In genomic region chr4:155970286-155970685, GRCm38 (mm10) we compare ENCODE assay signal across 31 mouse cellular contexts. TPM values are rescaled to one million over a fixed set of nuclear protein-coding genes. Genes with fewer than 3 reads are reported as not detected.
A peak's percentile ranks its signal among the peaks of the same experiment; 100 is the strongest.
DNase-seq lines count a peak whose midpoint lies in the region; ATAC-seq and TF ChIP-seq lines count a peak whose summit lies in the region.
"Had no signal": no experiment of that assay in that cellular context is flagged by ENCODE, and none has a peak within 500 bp of the region (broad histone marks: within the 10 kb centered on the region; RNA-seq: fewer than 3 reads in every experiment).

No protein-coding gene starts in this region.

- H3K4me2 ChIP-seq in kidney, embryonic 14.5 days (replicated peaks; ENCODE audit: low read depth, low read length): no peak overlapping the region
- H3K4me2 ChIP-seq in liver, embryonic 15.5 days: no peak overlapping the region
- H3K4me2 ChIP-seq in liver, postnatal 0 days (ENCODE audit: low read depth, low read length): no peak overlapping the region
- H3K4me2 ChIP-seq: heart, embryonic 11.5 days; hindbrain, embryonic 12.5 days; neural tube, embryonic 12.5 days; stomach, embryonic 15.5 days had no signal

- 73% methylated on average over 5 of the region's 5 CpGs for WGBS in kidney, embryonic 14.5 days
- 68% methylated on average over 5 of the region's 5 CpGs for WGBS in liver, embryonic 15.5 days (ENCODE audit: insufficient replicate concordance)
- 74% methylated on average over 5 of the region's 5 CpGs for WGBS in liver, postnatal 0 days (ENCODE audit: insufficient replicate concordance)

- peak overlapping the region; percentile 48; the same call in 1 of the 2 replicates for H3K27ac ChIP-seq in kidney, embryonic 14.5 days (ENCODE audit: low read depth, low read length)
- H3K27ac ChIP-seq in liver, embryonic 15.5 days (replicated peaks): peak overlapping the region; percentile 35; the same call in 1 of the 2 replicates
- H3K27ac ChIP-seq in liver, postnatal 0 days (ENCODE audit: low read depth): no peak overlapping the region
- H3K27ac ChIP-seq: hindbrain, embryonic 12.5 days; layer of hippocampus, adult 2 months; left cerebral cortex, adult 2 months; macrophage; midbrain, embryonic 10.5 days; neural tube, embryonic 12.5 days; stomach, embryonic 15.5 days had no signal

- 0 out of 2 replicates have a peak overlapping the region, but pooled peaks have one; percentile 23 for H3K9ac ChIP-seq in kidney, embryonic 14.5 days (ENCODE audit: low read depth, low read length)
- no peak overlapping the region for H3K9ac ChIP-seq in liver, embryonic 15.5 days
- H3K9ac ChIP-seq in liver, postnatal 0 days (replicated peaks): no peak overlapping the region
- H3K9ac ChIP-seq: hindbrain, embryonic 12.5 days; neural tube, embryonic 12.5 days; stomach, embryonic 15.5 days had no signal

- DNase-seq in kidney, postnatal 4 days: no peak
- no peak for DNase-seq in liver
- peak; percentile 27 for DNase-seq in liver, postnatal 0 days
- no peak for DNase-seq in right cerebral cortex, postnatal 14 days
- DNase-seq: adrenal gland, adult 2 months; adrenal gland, postnatal 36 days; B cell, adult 2 months; cerebellum, adult 8-10 months; cerebellum, postnatal 36 days; gastrocnemius, postnatal 25 days; heart, adult 18-20 months; heart, postnatal 36 days; kidney, adult 18-20 months; kidney, postnatal 10 days; right cerebral cortex, postnatal 25 days; thymus, adult 18-20 months; thymus, postnatal 25 days had no signal

- no peaks in the 10 kb centered on the region for H3K9me3 ChIP-seq in kidney, embryonic 14.5 days (ENCODE audit: control insufficient read depth, low read length)
- no peaks in the 10 kb centered on the region for H3K9me3 ChIP-seq in liver, embryonic 15.5 days (replicated peaks)
- no peaks in the 10 kb centered on the region for H3K9me3 ChIP-seq in liver, postnatal 0 days (ENCODE audit: low read length)
- H3K9me3 ChIP-seq: hindbrain, embryonic 12.5 days; midbrain, embryonic 10.5 days; neural tube, embryonic 12.5 days; stomach, embryonic 15.5 days had no signal

- ATAC-seq in kidney, embryonic 14.5 days (ENCODE audit: low FRiP score, low TSS enrichment): no peak
- no peak for ATAC-seq in liver, embryonic 15.5 days (ENCODE audit: insufficient read depth)
- no peak for ATAC-seq in liver, postnatal 0 days
- ATAC-seq in megakaryocyte-erythroid progenitor cell, adult 5-6 weeks (replicated peaks; ENCODE audit: low FRiP score, low TSS enrichment, poor library complexity, severe bottlenecking): peak; percentile 60
- ATAC-seq: forebrain, embryonic 14.5 days; lung, postnatal 0 days had no signal

- H3K4me3 ChIP-seq in kidney, embryonic 14.5 days (ENCODE audit: low read length): no peak overlapping the region
- H3K4me3 ChIP-seq in liver, embryonic 15.5 days (replicated peaks): no peak overlapping the region
- H3K4me3 ChIP-seq in liver, postnatal 0 days (ENCODE audit: low read depth, low read length): no peak overlapping the region
- H3K4me3 ChIP-seq: hindbrain, embryonic 12.5 days; layer of hippocampus, adult 2 months; left cerebral cortex, adult 2 months; midbrain, embryonic 10.5 days; myocyte; neural tube, embryonic 12.5 days; stomach, embryonic 15.5 days had no signal

- peaks cover 14% of the 10 kb centered on the region for H3K36me3 ChIP-seq in kidney, embryonic 14.5 days (ENCODE audit: control insufficient read depth, insufficient read depth, low read length)
- H3K36me3 ChIP-seq in liver, embryonic 15.5 days (replicated peaks): peaks cover 20% of the 10 kb centered on the region
- H3K36me3 ChIP-seq in liver, postnatal 0 days (replicated peaks; ENCODE audit: insufficient read depth, low read length): peaks cover 10% of the 10 kb centered on the region

- no peak for TF ChIP-seq CTCF in liver, postnatal 0 days (IDR thresholded peaks at IDR 0.05; ENCODE audit: low read depth)

- H3K4me1 ChIP-seq in kidney, embryonic 14.5 days (ENCODE audit: control insufficient read depth, insufficient read depth, low read length): peaks cover 32% of the 10 kb centered on the region
- peaks cover 44% of the 10 kb centered on the region for H3K4me1 ChIP-seq in liver, embryonic 15.5 days (replicated peaks)
- H3K4me1 ChIP-seq in liver, postnatal 0 days (ENCODE audit: insufficient read depth): peaks cover 11% of the 10 kb centered on the region
- H3K4me1 ChIP-seq: hindbrain, embryonic 12.5 days; neural tube, embryonic 12.5 days; stomach, embryonic 15.5 days had no signal

- no peak for TF ChIP-seq EP300 in liver, postnatal 0 days (IDR thresholded peaks at IDR 0.05; ENCODE audit: low read depth)

- no peaks in the 10 kb centered on the region for H3K27me3 ChIP-seq in kidney, embryonic 14.5 days (ENCODE audit: control insufficient read depth, insufficient read depth, low read length)
- no peaks in the 10 kb centered on the region for H3K27me3 ChIP-seq in liver, embryonic 15.5 days
- H3K27me3 ChIP-seq in liver, postnatal 0 days (ENCODE audit: insufficient read depth, low read length): no peaks in the 10 kb centered on the region
- H3K27me3 ChIP-seq: hindbrain, embryonic 12.5 days; neural tube, embryonic 12.5 days; stomach, embryonic 15.5 days had no signal

RNA-seq across cellular contexts. Expression of gene C1qtnf12, which starts 8.2 kb away (rescaled TPM):
- polyA plus RNA-seq in kidney, embryonic 14.5 days (2014; fragmentation: Nextera tagmentation; extraction: Ambion mirVana): 129 and 142 TPM in 2 replicates
- 76.3 and 81.9 TPM in 2 replicates for polyA plus RNA-seq in liver, embryonic 15.5 days (2015; fragmentation: Nextera tagmentation; extraction: Ambion mirVana)
- polyA plus RNA-seq in liver, postnatal 0 days (2015; fragmentation: Nextera tagmentation; extraction: Ambion mirVana): 39.5 and 39.7 TPM in 2 replicates
- 923 and 965 TPM in 2 replicates for total RNA-seq in megakaryocyte-erythroid progenitor cell, adult 5-6 weeks (2014; fragmentation: Nextera tagmentation)
- total RNA-seq in megakaryocyte-erythroid progenitor cell, adult 5-6 weeks (2017): 161 and 357 TPM in 2 replicates

RNA-seq across cellular contexts. Expression of gene B3galt6, which starts 22.2 kb away (rescaled TPM):
- polyA plus RNA-seq in kidney, embryonic 14.5 days (2014; fragmentation: Nextera tagmentation; extraction: Ambion mirVana): 20.0 and 20.8 TPM in 2 replicates
- polyA plus RNA-seq in liver, embryonic 15.5 days (2015; fragmentation: Nextera tagmentation; extraction: Ambion mirVana): 4.4 and 4.6 TPM in 2 replicates
- polyA plus RNA-seq in liver, postnatal 0 days (2015; fragmentation: Nextera tagmentation; extraction: Ambion mirVana): 3.5 and 4.7 TPM in 2 replicates
- total RNA-seq in megakaryocyte-erythroid progenitor cell, adult 5-6 weeks (2014; fragmentation: Nextera tagmentation): 7.6 and 9.4 TPM in 2 replicates
- total RNA-seq in megakaryocyte-erythroid progenitor cell, adult 5-6 weeks (2017): 11.0 and 11.7 TPM in 2 replicates

RNA-seq across cellular contexts. Expression of gene Sdf4, which starts 22.4 kb away (rescaled TPM):
- polyA plus RNA-seq in kidney, embryonic 14.5 days (2014; fragmentation: Nextera tagmentation; extraction: Ambion mirVana): 131 and 165 TPM in 2 replicates
- 77.0 and 81.4 TPM in 2 replicates for polyA plus RNA-seq in liver, embryonic 15.5 days (2015; fragmentation: Nextera tagmentation; extraction: Ambion mirVana)
- polyA plus RNA-seq in liver, postnatal 0 days (2015; fragmentation: Nextera tagmentation; extraction: Ambion mirVana): 91.5 and 94.2 TPM in 2 replicates
- 48.2 and 74.4 TPM in 2 replicates for total RNA-seq in megakaryocyte-erythroid progenitor cell, adult 5-6 weeks (2014; fragmentation: Nextera tagmentation)
- total RNA-seq in megakaryocyte-erythroid progenitor cell, adult 5-6 weeks (2017): 137 and 143 TPM in 2 replicates

RNA-seq across cellular contexts. Expression of gene Ube2j2, which starts 26.7 kb away (rescaled TPM):
- polyA plus RNA-seq in kidney, embryonic 14.5 days (2014; fragmentation: Nextera tagmentation; extraction: Ambion mirVana): 121 and 127 TPM in 2 replicates
- 50.2 and 51.2 TPM in 2 replicates for polyA plus RNA-seq in liver, embryonic 15.5 days (2015; fragmentation: Nextera tagmentation; extraction: Ambion mirVana)
- polyA plus RNA-seq in liver, postnatal 0 days (2015; fragmentation: Nextera tagmentation; extraction: Ambion mirVana): 45.9 and 56.7 TPM in 2 replicates
- total RNA-seq in megakaryocyte-erythroid progenitor cell, adult 5-6 weeks (2014; fragmentation: Nextera tagmentation): 76.0 and 111 TPM in 2 replicates
- total RNA-seq in megakaryocyte-erythroid progenitor cell, adult 5-6 weeks (2017): 133 and 145 TPM in 2 replicates

RNA-seq across cellular contexts. Expression of gene Tnfrsf4, which starts 43.4 kb away (rescaled TPM):
- polyA plus RNA-seq in kidney, embryonic 14.5 days (2014; fragmentation: Nextera tagmentation; extraction: Ambion mirVana): 0.76 and 0.77 TPM in 2 replicates
- 0.23 and 0.51 TPM in 2 replicates for polyA plus RNA-seq in liver, embryonic 15.5 days (2015; fragmentation: Nextera tagmentation; extraction: Ambion mirVana)
- 0.26 and 0.36 TPM in 2 replicates for polyA plus RNA-seq in liver, postnatal 0 days (2015; fragmentation: Nextera tagmentation; extraction: Ambion mirVana)
- total RNA-seq in megakaryocyte-erythroid progenitor cell, adult 5-6 weeks (2014; fragmentation: Nextera tagmentation): 2.5 and 6.9 TPM in 2 replicates
- total RNA-seq in megakaryocyte-erythroid progenitor cell, adult 5-6 weeks (2017): 1.8 and 5.6 TPM in 2 replicates
